Mouse (Mus musculus): ENCODE results near the gene Tmprss7. TPM values are rescaled to one million over a fixed set of nuclear protein-coding genes. Genes with fewer than 3 reads are reported as not detected.

The Tmprss7 gene
- polyA plus RNA-seq, 1 experiment from 2014 or later: 0.09 TPM

DNA sequence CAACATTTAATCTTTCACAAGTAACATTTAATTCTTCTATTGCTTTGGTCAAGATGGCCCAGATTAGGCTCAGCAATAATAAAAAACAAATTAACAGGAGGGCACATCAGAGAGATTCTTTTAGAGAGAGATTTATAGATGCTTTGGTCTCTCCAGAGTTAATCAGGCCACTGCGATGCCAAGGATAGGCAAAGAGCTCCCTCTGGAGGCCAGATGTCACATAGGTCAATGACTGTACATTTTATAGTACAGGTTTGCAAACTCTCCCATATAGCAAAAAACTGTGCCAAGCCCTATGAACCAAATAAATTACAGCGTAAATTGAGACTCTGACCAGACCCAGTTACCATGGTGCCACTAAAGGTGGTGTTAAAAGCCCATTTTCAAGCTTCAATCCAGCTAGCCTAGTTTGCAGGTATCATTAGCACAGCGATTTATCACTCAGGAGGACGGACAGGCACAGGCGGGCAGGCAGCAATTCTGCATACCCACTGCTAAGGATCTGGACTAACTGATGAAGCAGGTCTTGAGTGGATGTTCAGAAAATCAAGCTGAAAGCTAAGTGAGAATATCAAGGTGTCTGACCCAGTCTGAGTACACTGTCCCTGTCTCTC lies 63.0 kb downstream of the Tmprss7 start:
- H3K27ac ChIP-seq (ENCODE audit: low read depth, low read length): no peak overlapping the region
- no peak overlapping the region for H3K9ac ChIP-seq (ENCODE audit: low read depth, low read length)
- no peak overlapping the region for H3K4me3 ChIP-seq (ENCODE audit: low read depth, low read length)
- no peak overlapping the region for H3K4me2 ChIP-seq
- 0 out of 2 replicates have a peak, but pooled peaks have one; percentile 55 for ATAC-seq (replicated peaks; ENCODE audit: insufficient number of reproducible peaks, low FRiP score, low TSS enrichment)
- WGBS (ENCODE audit: insufficient replicate concordance): 54% methylated on average over 5 of the region's 5 CpGs
- no peaks in the 10 kb centered on the region for H3K9me3 ChIP-seq (replicated peaks; ENCODE audit: control insufficient read depth, low read length)
- H3K27me3 ChIP-seq (ENCODE audit: control insufficient read depth, insufficient read depth, low read length): no peaks in the 10 kb centered on the region
- H3K4me1 ChIP-seq (ENCODE audit: control insufficient read depth, insufficient read depth, low read length): no peaks in the 10 kb centered on the region; the same call in 1 of the 2 replicates
- no peaks in the 10 kb centered on the region for H3K36me3 ChIP-seq (ENCODE audit: control insufficient read depth, insufficient read depth, low read length)

DNA sequence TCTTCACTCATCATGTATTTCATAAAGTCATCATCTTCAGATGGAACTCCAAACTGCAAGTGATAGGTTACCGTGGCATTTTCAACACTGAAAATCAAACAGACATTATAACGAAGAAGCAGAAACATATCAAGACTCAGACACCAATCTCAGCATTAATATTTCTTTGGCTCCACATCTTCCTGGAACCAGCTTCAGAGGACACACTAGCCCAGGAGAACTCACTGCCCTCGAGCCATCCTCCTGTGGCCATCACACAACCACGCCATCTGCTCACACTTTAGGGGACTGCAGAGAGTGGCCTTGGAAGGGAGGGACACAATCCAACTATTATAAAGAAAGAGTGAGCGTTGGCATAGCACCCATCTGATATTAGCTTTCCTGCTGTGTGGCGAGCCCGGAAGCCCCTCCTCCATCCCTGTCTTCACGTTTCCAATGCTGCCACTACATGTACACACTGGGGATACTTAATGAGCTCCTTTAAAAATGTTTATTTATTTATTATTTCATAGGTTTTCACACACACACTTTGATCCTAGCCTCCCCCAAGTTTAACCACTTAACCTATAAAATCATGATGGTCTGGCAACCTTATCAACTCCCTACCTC lies 63.9 kb downstream of the Tmprss7 start:
- no peaks in the 10 kb centered on the region for H3K9me3 ChIP-seq (replicated peaks; ENCODE audit: control insufficient read depth, low read length)
- no peak overlapping the region for H3K4me2 ChIP-seq
- H3K4me3 ChIP-seq (ENCODE audit: low read depth, low read length): no peak overlapping the region
- H3K27me3 ChIP-seq (ENCODE audit: control insufficient read depth, insufficient read depth, low read length): no peaks in the 10 kb centered on the region
- 69% methylated on average over 8 of the region's 8 CpGs for WGBS (ENCODE audit: insufficient replicate concordance)
- ATAC-seq (replicated peaks; ENCODE audit: insufficient number of reproducible peaks, low FRiP score, low TSS enrichment): no peak
- H3K4me1 ChIP-seq (ENCODE audit: control insufficient read depth, insufficient read depth, low read length): no peaks in the 10 kb centered on the region; the same call in 1 of the 2 replicates
- no peak overlapping the region for H3K9ac ChIP-seq (ENCODE audit: low read depth, low read length)
- no peaks in the 10 kb centered on the region for H3K36me3 ChIP-seq (ENCODE audit: control insufficient read depth, insufficient read depth, low read length)
- no peak overlapping the region for H3K27ac ChIP-seq (ENCODE audit: low read depth, low read length)

DNA sequence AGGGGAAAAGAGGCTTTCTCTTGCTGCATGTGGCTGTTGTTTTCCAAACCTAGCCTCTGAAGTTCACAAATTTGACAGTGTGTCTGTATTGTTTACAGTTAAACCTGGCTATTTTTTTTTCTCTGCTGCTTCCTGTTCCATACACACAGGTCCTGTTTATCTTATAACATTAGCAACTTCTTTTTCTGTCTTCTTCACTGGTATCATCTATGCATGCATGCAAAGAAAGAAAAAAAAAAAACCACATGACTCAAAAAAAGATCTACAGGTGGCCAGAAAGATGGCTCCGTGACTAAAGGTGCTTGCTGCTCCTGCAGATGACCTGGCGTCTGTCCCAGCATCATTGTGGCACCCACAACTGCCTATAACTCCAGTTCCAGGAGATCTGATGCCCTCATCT lies 68.1 kb downstream of the Tmprss7 start:
- Histone ChIP-seq H3K9ac (ENCODE audit: low read depth, low read length) (no peak overlapping the region), H3K36me3 (ENCODE audit: control insufficient read depth, insufficient read depth, low read length) (no peaks in the 10 kb centered on the region), H3K9me3 (replicated peaks; ENCODE audit: control insufficient read depth, low read length) (no peaks in the 10 kb centered on the region), H3K4me1 (ENCODE audit: control insufficient read depth, insufficient read depth, low read length) (no peaks in the 10 kb centered on the region; the same call in none of the 2 replicates), H3K4me3 (ENCODE audit: low read depth, low read length) (no peak overlapping the region), H3K4me2 (no peak overlapping the region), H3K27me3 (ENCODE audit: control insufficient read depth, insufficient read depth, low read length) (no peaks in the 10 kb centered on the region), H3K27ac (ENCODE audit: low read depth, low read length) (0 out of 2 replicates have a peak overlapping the region, but pooled peaks have one; percentile 3)
- WGBS (ENCODE audit: insufficient replicate concordance): 77% methylated on average over 2 of the region's 2 CpGs
- no peak for ATAC-seq (replicated peaks; ENCODE audit: insufficient number of reproducible peaks, low FRiP score, low TSS enrichment)

DNA sequence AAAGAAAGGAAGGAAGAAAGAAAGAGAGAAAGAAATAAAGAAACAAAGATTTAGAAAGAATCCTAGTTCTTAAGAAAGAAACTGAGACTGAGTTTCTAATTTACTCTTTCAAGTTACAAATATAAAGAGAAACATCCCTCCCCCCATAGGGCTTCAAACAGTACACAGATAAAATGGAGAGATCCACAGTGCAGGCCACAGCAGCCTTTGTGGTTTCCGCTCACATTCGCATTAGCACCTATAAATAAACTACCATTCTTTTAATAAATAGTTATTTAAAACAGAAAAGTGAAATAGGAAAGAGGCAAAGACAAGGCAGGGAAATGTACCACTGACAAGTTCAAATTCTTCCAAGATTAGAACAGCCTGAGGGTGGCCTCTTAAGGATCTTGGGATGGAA lies 68.7 kb downstream of the Tmprss7 start:
- Histone ChIP-seq H3K36me3 (ENCODE audit: control insufficient read depth, insufficient read depth, low read length) (no peaks in the 10 kb centered on the region; the same call in 1 of the 2 replicates), H3K4me1 (ENCODE audit: control insufficient read depth, insufficient read depth, low read length) (peaks cover 5% of the 10 kb centered on the region), H3K4me3 (ENCODE audit: low read depth, low read length) (no peak overlapping the region), H3K27me3 (ENCODE audit: control insufficient read depth, insufficient read depth, low read length) (no peaks in the 10 kb centered on the region), H3K9me3 (replicated peaks; ENCODE audit: control insufficient read depth, low read length) (no peaks in the 10 kb centered on the region), H3K4me2 (no peak overlapping the region), H3K27ac (ENCODE audit: low read depth, low read length) (0 out of 2 replicates have a peak overlapping the region, but pooled peaks have one; percentile 3), H3K9ac (ENCODE audit: low read depth, low read length) (no peak overlapping the region)
- 75% methylated on average over 2 of the region's 2 CpGs for WGBS (ENCODE audit: insufficient replicate concordance)
- no peak for ATAC-seq (replicated peaks; ENCODE audit: insufficient number of reproducible peaks, low FRiP score, low TSS enrichment)

DNA sequence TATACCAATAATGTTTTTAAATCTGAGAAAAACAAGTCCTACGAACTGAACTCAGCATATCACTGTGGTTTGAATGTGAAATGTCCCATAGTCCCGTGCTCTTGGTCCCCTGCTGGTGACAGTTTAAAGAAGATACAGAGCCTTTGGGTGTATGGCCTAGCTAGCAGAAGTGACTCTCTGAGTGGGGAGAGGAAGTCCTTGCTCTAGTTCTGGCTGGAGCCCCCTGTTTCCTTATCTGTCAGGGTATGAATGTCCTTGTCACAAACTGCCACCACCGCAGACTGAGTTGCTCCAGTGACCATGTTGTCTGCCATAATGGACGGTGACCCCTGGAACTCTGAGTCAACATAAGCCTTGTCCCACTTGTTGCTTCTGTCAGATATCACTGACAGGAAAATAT lies 70.2 kb downstream of the Tmprss7 start:
- Histone ChIP-seq H3K9ac (ENCODE audit: low read depth, low read length) (no peak overlapping the region), H3K36me3 (ENCODE audit: control insufficient read depth, insufficient read depth, low read length) (no peaks in the 10 kb centered on the region; the same call in 1 of the 2 replicates), H3K9me3 (replicated peaks; ENCODE audit: control insufficient read depth, low read length) (no peaks in the 10 kb centered on the region), H3K27me3 (ENCODE audit: control insufficient read depth, insufficient read depth, low read length) (no peaks in the 10 kb centered on the region), H3K4me2 (no peak overlapping the region), H3K4me3 (ENCODE audit: low read depth, low read length) (no peak overlapping the region), H3K4me1 (ENCODE audit: control insufficient read depth, insufficient read depth, low read length) (peaks cover 7% of the 10 kb centered on the region), H3K27ac (ENCODE audit: low read depth, low read length) (no peak overlapping the region)
- 57% methylated on average over 4 of the region's 4 CpGs for WGBS (ENCODE audit: insufficient replicate concordance)
- ATAC-seq (replicated peaks; ENCODE audit: insufficient number of reproducible peaks, low FRiP score, low TSS enrichment): no peak

DNA sequence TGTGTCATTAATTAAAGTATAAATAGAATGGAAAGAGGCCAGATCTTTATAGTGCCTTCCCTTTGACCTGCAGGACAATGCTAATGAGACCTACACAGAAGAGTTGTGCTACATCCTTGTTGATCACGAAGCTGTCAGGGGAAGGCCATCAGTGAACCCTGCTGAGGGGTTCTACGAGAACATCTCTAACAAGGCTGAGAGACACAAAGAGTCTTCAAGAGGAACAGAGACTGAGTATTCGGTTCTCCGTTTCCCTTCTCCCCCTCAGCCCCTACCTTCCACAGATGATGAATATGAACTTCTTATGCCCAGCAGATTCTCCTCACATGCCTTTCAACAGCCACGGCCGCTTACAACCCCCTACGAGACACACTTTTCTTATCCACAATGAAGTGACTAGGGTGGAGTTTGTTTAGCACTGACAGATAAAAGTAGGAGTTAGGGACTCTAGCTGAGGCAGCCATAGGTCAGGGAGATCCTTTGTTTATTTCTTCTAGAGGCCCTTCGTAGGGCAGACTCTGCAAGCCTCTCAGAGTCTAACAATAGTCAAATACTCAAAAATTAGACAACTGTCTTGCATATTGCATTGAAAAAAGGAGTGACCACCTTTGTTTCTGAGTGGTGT lies 73.6 kb downstream of the Tmprss7 start:
- 43% methylated on average over 8 of the region's 8 CpGs for WGBS (ENCODE audit: insufficient replicate concordance)
- ATAC-seq (replicated peaks; ENCODE audit: insufficient number of reproducible peaks, low FRiP score, low TSS enrichment): no peak
- Histone ChIP-seq H3K27me3 (ENCODE audit: control insufficient read depth, insufficient read depth, low read length) (no peaks in the 10 kb centered on the region), H3K36me3 (ENCODE audit: control insufficient read depth, insufficient read depth, low read length) (no peaks in the 10 kb centered on the region; the same call in 1 of the 2 replicates), H3K4me2 (no peak overlapping the region), H3K4me1 (ENCODE audit: control insufficient read depth, insufficient read depth, low read length) (peaks cover 7% of the 10 kb centered on the region), H3K9me3 (replicated peaks; ENCODE audit: control insufficient read depth, low read length) (no peaks in the 10 kb centered on the region), H3K4me3 (ENCODE audit: low read depth, low read length) (no peak overlapping the region), H3K9ac (ENCODE audit: low read depth, low read length) (no peak overlapping the region), H3K27ac (ENCODE audit: low read depth, low read length) (no peak overlapping the region)

DNA sequence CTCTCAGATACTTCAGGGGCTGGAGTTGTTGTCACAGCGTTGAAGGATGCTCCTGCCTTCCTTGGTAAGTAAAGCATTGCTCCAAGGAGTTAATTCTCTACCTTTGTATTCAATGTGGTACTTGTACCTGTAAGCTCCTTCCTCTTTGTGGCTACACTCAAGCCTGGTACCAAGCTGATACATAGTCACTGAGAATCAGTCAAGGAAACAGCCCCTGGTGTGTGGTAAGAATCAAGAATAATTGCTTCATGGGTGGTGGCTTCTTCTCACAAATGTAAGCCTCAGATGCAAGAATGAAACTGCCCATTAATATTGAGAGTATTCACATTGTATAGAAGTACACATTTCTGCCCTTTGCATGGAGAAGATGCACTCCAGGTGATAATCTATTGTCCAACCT lies 77.5 kb downstream of the Tmprss7 start:
- Histone ChIP-seq H3K4me1 (ENCODE audit: control insufficient read depth, insufficient read depth, low read length) (peaks cover 7% of the 10 kb centered on the region), H3K9me3 (replicated peaks; ENCODE audit: control insufficient read depth, low read length) (no peaks in the 10 kb centered on the region), H3K27me3 (ENCODE audit: control insufficient read depth, insufficient read depth, low read length) (no peaks in the 10 kb centered on the region), H3K27ac (ENCODE audit: low read depth, low read length) (no peak overlapping the region), H3K9ac (ENCODE audit: low read depth, low read length) (no peak overlapping the region), H3K4me2 (no peak overlapping the region), H3K4me3 (ENCODE audit: low read depth, low read length) (no peak overlapping the region), H3K36me3 (ENCODE audit: control insufficient read depth, insufficient read depth, low read length) (no peaks in the 10 kb centered on the region; the same call in 1 of the 2 replicates)
- no peak for ATAC-seq (replicated peaks; ENCODE audit: insufficient number of reproducible peaks, low FRiP score, low TSS enrichment)
- WGBS (ENCODE audit: insufficient replicate concordance): 82% methylated on average over 1 of the region's 1 CpGs

DNA sequence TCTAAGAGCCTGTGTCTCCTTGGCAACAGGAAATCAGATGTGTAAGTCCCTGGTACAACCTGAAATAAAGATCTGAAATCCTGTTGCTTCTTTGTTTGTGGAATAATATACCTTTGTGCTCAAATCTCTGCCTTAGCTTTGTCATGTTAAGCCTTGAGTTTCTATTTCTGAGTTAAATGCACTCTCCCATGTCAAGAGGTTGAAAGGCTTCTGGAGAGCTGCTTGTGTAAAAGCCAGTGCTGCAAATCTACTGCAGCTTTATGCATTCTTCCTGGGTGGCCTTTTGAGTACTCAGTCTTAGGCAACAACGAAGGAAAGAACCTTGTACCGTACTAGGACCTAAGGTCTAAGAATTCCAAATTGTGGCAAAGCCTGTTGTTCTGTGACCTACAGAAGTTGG lies 80.2 kb downstream of the Tmprss7 start:
- no peaks in the 10 kb centered on the region for H3K27me3 ChIP-seq (ENCODE audit: control insufficient read depth, insufficient read depth, low read length)
- no peaks in the 10 kb centered on the region for H3K4me1 ChIP-seq (ENCODE audit: control insufficient read depth, insufficient read depth, low read length)
- no peak overlapping the region for H3K27ac ChIP-seq (ENCODE audit: low read depth, low read length)
- no peak overlapping the region for H3K4me2 ChIP-seq
- H3K9ac ChIP-seq (ENCODE audit: low read depth, low read length): no peak overlapping the region
- H3K4me3 ChIP-seq (ENCODE audit: low read depth, low read length): no peak overlapping the region
- H3K36me3 ChIP-seq (ENCODE audit: control insufficient read depth, insufficient read depth, low read length): no peaks in the 10 kb centered on the region
- H3K9me3 ChIP-seq (replicated peaks; ENCODE audit: control insufficient read depth, low read length): no peaks in the 10 kb centered on the region
- no peak for ATAC-seq (replicated peaks; ENCODE audit: insufficient number of reproducible peaks, low FRiP score, low TSS enrichment)
- 65% methylated on average over 2 of the region's 2 CpGs for WGBS (ENCODE audit: insufficient replicate concordance)
